Mouse (Mus musculus) layer of hippocampus, postnatal 25 days (tissue): ENCODE data around the gene Shisal1. TPM values are rescaled to one million over a fixed set of nuclear protein-coding genes. Genes with fewer than 3 reads are reported as not detected.

ENCODE experiments used
- DNase-seq, 2 experiments: peaks; one replicate each; pipeline ENCODE4 v3.0.0; 2022; ENCODE audit warnings: mixed read lengths in 2 of 2, low spot score in 1 of 2; ENCODE audit errors: extremely low spot score in 1 of 2
- total RNA-seq, 2 experiments: library from RNA; stranded (reverse); gene quantifications; 2 replicates each; pipeline ENCODE4 v1.2.3; 2021

Shisal1 gene
- total RNA-seq, result 10 to 100 TPM; 62.5 to 65.1 TPM

DNA sequence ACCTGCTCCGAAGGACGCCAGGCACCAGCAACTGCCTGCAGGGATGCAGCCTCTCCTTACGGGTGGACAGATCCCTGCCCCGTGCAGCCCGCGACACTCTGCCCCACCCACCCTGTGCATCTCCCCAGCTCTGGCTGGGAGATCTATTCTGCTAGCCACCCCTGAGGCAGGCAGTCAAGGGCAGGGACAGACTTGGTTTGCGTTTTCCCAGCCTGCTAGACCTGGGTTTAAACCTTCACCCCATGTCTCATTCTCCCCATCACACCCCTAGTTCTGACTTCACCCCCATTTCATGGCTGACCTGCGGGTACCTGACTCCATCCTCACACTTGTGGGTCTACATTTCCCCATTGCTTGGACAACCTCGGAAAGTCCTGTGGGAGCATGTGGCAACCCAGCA, at the start of gene Shisal1:
Shisal1 (minus strand) TSS at position 101 of the 400 bp plus-strand sequence.
- no peak for DNase-seq

DNA sequence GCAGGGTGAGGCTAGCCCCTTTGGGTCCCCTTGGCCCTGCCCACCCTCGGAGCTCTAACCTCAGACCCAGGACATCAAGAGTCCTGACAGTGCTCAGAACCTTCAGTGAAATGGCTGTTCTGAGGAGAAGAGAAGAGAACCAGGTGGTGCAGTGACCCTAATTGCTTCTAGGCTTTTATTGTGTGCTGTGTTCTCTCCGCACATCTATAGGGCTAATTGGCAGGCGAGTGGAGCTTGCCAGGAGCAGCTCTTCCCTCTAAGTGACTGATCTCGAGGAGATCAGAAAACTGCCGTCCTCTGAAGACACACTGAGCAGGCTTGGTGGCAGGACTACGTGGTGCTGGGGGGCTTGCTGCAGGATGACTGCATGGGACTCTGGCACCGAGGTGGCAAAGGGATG, 43.6 kb upstream of the Shisal1 start:
- DNase-seq, result no peak

DNA sequence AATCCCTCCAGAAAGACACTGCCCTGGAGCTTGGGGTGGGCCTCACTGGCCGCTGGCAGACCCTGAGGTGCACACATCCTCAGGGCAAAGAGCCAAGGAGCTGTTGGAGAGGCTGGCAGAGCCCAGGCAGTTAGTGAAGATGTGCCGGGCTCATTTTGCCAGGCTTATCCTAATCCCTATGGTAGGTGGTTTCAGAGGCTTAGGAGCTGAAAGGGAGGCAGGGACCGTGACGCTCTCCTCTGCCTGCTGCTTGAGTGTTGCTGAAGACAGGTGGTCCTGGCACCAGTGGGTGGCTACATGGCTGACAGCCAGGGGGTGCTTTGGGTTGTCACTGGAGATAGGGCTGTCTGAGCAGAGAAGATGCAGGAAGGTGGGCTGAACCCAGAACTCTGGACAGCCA, 37.4 kb upstream of the Shisal1 start:
- no peak for DNase-seq

DNA sequence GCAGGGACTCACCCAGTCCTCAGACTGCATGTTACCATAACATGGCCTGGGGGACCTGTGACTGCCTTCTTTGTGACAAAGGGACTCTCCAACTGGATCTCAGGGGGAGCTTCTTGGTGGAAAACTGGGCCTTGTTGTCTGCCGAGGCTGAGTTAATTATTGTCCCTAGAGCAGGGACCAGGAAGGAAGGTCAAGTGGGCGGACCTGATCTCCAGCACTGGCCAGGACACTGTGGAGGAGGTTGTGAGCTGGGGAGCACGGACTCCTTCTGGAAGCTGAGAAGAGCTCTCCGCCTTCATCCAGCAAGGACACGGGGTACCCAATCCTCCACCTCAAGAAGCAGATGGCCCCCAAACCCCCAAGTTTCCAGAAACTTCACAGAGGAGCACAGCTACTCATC, 36.7 kb upstream of the Shisal1 start:
- no peak for DNase-seq

DNA sequence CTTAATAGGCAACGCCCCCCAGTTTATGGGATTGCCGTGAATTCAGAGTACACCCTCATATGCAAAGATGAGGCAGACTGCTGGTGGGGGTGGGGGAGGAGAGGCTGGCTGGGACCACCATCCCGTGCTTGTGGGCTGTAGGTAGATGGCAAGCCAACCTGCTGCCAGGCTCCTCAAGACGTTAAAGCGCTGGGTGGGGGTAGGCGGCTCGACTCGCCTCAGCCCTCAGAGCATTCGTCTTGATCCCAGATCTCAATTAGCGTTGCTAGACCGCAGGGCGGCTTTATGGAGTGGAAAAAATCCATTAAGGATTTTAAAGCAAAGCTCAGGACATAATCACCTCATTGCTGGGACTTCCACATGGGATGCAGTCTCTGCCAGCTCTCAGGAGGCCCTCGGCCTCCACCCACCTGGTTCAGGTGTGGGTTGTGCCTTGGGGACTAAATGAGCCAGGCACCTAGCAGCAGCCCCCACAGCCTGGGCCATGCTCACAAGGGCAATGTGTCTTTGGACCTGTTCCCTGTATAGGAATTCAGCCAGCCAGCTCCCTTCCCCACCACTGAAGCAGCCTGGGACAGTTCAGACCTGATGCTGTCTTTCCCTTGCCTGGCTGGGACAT, 34.5 kb upstream of the Shisal1 start:
- DNase-seq, result no peak

DNA sequence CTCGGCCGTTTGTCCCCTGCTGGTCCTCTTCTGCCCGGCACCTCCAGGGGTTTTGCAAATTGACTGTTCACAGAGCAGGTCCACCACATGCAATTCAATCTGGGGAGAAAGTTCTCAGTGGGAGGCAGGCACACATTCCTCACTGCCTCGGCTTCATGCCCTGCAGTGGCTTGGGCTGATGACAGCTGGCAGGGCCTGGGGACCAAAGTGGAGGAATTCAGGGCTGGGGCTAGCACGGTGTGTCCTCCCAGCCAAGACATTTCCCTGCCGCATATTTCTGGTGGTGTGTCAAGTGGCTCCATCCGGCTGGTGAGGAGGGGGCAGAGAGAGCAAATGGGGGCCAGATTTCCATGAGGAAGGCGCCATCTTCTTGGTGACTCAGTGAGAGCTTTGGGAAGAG, 22.5 kb upstream of the Shisal1 start:
- DNase-seq, result no peak

DNA sequence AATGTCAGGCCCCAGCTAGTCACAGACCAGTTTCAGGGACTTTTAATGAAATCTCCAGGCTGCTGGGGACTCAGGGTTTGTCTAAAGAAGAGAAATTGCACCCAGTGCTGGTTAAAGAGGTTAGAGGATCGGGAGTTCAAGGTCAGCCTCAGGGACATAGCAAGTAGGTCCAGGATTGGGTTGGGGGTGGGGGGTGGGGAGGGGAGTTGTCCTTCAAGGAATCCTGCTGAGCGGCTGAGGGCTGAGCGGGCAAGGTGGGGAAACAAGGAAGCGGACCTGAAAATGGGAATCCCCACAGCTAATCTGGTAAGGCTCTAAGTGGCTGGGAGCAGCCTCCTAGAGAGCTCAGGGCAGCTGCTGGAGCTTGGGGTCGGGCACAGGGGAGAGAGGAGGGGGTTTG, 20.9 kb upstream of the Shisal1 start:
- DNase-seq, result no peak

DNA sequence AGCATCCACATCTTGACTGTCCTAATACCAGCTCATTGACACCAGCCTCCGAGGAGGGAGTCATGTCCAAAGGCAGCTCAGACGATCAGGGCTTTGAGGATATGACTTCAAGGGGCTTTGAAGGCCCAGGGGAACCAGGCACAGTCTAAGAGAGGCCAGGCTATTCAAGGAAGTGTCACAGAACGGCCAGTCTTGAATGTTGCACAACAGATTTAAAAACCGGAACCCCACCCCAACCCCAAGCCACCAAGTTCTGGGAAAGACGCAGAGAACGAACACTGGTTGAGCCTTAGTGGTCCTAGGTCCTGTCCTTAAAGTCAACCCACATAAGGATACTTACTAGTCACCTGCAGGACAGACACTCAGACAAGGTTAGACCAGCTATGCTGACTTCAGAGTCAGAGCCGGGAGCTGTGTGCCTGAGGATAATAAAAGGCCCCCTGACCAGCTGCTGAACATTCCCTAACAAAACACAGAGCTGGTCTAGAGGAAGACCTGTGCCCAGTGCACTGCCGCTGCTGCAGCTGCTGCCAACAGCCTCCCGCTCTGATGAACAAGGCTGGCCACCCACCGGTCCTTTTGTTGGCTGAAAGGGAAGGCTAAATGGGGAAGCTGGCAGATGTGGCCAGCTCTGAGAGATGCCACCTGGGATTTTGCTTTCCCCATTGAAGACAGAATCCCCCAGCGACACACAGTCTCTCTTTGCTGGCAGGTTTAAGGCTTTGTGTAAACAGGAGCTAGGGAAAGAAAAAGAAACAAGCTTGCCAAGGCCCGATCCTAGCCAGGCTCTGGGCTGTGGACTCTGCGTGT, 19.8 kb upstream of the Shisal1 start:
- DNase-seq, result no peak

DNA sequence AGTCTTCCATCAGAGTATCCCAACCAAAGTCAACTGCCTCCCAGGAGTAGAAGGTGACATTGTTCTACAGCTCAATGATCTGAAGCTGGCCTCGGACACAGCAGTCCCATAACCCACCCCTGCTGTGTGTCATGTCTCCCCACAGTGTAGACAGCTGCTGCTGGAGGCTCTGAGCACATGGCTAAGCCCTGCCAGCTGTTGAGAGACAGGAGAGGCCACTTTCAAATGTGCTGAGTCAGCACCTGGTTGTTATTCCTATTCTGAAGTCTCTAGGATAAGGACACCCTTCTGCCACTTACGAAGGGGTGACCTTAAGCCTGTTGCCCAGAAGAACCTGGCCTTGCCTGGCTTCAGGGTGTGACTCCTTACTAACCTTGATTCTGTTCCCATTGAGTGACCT, 14.5 kb upstream of the Shisal1 start:
- DNase-seq, result no peak

DNA sequence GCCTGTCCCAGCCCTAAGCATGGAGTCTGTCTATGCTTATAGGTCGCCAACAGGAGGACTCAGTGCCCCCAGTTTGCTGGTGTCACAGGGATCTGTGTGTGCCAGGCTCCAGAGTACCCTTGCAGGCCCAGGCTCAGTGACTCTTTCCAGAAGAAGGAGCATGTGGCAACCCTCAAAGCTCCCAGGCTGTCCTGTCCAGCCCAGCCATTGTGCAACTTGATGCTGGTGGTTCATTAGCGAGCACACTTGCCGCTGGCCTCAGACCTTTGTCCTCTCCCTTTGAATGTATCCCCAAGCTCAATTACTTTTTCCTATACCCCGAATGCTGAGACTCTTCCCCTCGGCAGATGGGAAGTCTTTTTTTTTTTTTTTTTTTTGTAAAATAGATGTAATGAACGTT, 12.1 kb upstream of the Shisal1 start:
- no peak for DNase-seq

DNA sequence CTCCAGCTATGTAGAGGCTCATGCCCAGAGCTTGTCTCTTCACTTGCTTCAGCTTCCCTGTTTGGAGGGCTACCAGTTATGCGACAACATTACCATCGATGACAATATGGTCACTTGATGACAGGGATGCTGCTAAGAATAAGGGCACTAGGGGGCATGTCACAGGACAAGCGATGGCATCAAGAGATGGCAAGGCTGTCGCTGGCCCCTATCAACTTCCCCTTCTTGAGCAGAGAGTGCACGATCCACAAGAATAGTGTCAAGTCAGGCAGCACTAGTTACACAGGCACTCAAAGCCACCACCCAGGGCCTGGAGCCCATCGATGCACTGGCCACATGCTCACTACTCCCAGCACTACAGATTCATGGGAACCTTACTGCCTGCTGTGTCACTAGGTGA, 8.4 kb upstream of the Shisal1 start:
- no peak for DNase-seq

DNA sequence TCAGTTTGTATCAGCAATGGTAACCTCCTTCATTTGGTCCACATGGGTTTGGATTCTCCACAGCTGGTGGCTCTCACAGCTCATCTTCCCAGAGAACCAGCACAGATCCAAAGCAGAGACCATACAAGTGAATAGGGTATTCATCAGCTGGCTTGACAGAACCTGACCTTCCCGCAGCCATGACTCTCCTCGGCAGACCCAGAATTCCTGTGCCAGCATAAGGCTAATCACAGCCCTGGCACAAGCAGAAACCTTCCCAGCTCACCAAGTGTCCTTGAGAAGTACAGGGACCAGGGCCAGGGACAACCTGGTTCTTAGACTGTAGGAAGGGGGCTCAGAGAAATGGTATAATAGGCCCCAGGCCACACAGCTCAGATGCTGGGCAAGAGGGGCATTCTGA, 6.2 kb upstream of the Shisal1 start:
- no peak for DNase-seq

DNA sequence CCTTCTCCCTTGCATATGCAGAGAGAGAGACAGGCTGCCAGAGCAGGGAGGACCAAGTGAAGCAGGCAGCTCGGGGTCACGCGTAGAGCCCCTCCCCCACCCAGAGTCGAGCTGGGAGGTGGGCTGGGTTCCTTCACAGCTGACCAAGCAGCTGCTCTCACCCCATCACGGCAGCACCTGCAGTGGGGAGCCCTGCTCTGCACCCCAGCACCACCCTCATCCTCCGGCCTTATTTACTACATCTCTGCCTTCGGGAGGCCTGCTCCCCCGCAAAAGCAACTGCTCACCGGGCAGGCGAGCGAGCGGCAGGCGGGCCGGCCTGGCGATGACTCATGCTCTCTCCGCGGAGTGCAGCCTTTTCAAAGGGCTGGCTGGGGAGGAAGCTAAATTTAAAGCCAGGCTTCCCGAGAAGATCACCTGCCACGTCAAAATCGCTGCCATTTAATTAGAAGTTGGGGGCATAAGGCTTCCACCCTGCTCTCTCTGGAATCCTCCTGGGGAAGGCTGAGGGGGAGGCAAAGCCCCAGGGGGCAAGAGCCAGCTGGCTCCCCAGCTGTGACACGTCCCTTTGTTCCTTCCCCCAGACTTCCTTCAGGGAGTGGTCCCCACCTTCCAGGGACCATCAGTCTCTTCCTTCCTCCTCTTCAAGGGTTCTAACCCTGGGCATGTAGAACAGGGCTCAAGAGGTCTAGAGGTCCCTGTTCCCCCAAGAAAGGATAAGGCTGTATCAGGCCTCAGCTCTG, 3.7 kb upstream of the Shisal1 start:
- DNase-seq, result peak in 1 of 2 experiments; percentile 50

DNA sequence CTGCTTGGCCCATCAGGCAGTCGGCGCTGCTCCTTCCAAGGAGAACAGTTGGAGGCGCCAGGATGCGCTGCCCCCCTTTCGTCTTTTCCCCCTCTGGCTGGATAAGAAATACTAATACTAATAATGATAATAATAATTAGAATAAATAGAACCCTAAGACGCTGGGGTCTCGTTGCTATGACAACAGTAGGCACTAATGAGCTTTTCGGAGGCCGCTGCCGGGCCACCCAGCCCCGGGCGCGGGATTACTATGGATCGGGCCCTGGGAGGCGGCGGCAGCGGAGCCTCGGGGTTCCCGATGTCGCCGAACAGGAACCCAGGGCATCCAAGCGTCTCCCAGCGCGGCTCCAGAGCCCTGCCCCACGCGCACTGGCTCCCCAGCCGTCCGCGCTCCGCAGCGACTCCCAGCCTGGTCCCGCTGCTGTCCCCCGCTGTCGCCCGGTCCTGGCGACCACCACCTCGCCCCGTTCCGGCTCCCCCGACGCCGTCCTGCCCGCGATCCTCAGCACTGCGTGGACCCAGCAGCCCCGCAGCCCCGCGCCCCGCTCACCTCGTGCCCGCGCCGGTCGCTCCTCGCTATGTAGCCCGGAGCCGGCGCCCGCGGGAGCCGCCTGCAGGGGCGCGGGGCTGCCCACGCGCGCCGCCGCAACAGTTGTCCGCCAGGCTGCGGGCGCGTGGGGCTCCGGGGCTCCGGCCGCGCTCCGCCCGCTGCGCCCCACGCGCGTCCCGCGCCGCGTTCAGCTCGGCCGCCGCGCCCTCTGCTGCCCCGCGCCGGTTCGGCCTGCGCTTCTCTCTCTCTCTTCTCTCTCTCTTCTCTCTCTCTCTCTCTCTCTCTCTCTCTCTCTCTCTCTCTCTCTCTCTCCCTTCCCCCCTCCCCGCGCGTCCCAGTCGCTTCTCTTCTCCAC, 833 bp downstream of the Shisal1 start:
- DNase-seq, result peak; percentile 27 to 37

DNA sequence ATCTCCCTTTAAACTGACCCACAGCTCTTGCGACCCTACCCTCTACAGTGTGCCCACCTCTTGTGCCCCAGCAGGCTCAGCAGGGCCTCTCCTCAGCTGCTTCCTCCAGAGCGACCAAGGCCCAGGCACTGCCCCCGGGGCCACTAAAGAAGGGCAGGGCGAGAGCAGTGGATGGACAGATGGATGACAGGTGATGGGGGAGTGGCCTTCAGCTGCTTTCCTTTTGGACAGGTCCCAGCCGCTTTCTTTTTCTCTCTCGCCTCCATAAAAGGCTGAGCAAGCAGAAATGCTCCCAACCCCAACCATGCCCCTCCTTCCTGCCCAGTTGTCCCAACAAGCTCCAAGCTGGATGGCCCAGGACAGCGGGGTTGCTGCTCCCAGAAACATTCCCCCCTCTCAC, 2.7 kb downstream of the Shisal1 start:
- DNase-seq, result no peak

DNA sequence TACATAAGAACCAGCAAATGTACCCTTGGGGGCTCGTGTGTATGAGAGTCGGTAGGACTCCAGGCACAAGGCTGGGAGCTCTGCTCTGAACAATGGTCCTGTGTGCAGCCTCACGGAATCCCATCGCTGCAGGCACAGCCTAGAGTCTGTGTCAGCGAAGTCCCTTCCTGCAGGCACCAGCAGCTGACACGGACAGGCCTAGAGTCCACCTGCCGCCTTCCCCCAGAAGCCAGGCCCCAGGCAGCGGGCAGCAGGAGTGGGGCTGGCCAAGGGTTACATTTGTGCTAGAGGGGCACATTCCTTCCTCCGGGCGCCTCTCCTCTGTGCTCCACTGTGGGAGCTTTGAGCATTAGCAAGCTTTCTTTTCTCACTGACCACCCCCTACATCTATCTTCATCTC, 3.3 kb downstream of the Shisal1 start:
- no peak for DNase-seq

DNA sequence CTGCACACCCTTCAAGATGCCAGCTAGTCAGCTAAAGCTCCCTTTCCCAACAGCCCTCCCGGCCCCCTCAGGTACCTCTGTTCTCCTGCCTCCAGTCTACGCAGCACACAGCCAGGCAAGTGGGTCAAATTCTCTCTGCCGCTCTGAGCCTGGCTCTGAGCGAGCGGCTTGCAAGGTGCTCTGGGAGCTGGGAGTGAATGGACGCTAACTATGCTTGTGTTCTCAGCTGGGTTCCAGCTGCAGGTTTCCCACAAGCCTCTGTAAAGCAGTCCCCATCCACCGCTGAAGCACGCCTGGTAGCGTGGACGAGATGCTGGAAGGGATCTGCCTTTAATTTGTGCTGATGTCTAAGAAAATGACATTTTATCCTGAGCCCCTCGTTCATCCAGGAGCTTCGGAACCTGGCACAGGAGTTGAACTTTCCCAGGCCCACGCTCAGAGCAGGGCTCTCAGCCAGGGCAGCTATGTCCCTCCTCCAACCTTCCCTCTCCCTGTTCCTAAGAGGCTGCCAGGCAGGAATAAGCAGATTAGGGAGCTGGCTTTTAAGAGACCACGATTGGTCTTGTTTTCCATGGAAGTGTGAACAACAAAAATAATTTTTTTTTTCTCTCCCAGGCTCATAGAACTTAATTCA, 5.1 kb downstream of the Shisal1 start:
- no peak for DNase-seq

DNA sequence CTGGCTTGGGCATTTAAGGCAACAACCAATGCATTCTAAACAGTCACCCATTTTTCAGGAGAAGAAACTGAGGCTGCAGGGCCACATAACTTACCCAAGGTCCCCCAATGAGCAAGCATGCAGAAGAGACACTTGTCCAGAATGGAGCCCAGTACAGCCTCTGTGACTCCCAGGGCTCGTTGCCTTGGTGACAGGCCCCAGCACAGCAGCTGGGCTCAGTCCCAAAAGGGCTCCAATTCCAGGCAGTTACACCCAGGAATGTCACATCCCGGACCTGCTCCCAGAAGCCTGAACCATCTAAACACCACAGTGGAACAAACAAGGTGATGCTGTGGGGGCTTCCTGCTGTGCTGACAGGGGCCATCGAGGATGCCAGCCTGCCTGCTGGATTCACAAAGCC, 6.1 kb downstream of the Shisal1 start:
- DNase-seq, result no peak

DNA sequence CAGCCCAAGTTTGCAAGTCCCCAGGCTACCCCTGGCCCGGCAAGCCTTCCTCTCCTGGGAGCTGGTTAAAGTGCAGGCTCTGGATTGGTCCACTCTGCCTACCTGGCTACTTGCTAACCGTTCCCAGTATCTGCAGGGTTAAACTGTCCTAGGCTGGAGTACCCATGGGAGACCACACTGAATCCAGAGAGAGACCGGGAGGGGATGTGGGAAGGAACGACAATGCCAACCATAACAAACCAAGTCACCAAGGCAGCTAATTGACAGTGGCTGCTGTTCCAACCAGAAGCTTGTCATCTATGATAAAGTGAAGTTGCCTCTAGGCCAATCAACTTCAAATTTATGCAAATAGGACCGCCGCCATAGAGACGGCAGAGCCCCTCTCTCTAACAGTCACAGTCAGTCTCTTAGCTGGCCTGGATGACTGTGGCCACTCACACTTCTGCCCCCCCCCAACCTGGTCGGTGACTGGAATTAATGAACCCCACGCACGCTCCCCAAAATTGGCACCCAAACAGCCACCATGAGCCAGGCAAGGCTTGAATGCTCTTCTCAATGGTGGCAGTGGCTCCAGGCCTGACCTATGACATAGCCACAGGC, 13.2 kb downstream of the Shisal1 start:
- no peak for DNase-seq

DNA sequence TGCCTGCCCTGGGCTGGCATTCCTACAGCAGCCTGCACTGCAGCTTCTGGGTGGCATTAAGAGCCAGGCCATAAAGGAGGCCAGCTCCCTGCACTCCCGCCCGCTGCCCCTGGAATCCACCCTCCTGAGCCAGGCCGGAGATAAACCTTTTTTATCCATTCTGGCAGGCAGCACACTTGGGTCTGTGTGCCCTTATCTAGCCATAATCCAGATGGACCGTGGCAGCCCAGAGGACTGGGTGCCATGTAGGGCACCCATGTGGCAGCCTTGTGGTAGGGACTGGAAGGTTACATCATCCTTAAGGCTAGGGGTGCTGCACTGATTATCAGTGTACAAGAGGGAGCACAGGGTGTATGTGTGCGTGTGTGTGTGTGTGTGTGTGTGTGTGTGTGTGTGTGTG, 16.4 kb downstream of the Shisal1 start:
- DNase-seq, result no peak
